Mouse (Mus musculus) kidney, adult 2 months (tissue): ENCODE measurements around the gene Gm11444. TPM values are rescaled to one million over a fixed set of nuclear protein-coding genes. Genes with fewer than 3 reads are reported as not detected.

Experiments
- DNase-seq: peaks from one replicate; pipeline ENCODE4 v3.0.0; 2021
- H3K27ac ChIP-seq: fragments of 200-500 bp; 2 replicates; pipeline ENCODE4 v1.5.1; 2012; ENCODE audit warnings: low read depth, low read length, control low read depth, inconsistent platforms; ENCODE audit not compliant: insufficient read depth
- H3K27me3 ChIP-seq: fragments of 200-500 bp; replicated peaks from 2 replicates; pipeline ENCODE4 v1.6.1; 2012; ENCODE audit warnings: mild to moderate bottlenecking, moderate library complexity, low read length, inconsistent platforms; ENCODE audit not compliant: control insufficient read depth, insufficient read depth
- H3K36me3 ChIP-seq: fragments of 200-500 bp; 2 replicates; pipeline ENCODE4 v1.6.1; 2012; ENCODE audit warnings: mild to moderate bottlenecking, moderate library complexity, low read length, inconsistent platforms; ENCODE audit not compliant: control insufficient read depth, insufficient read depth
- H3K4me1 ChIP-seq: fragments of 200-500 bp; 2 replicates; pipeline ENCODE4 v1.6.1; 2011; ENCODE audit warnings: low read length; ENCODE audit not compliant: control insufficient read depth, insufficient read depth
- H3K4me3 ChIP-seq: fragments of 200-500 bp; 2 replicates; pipeline ENCODE4 v1.5.1; 2011; ENCODE audit warnings: mild to moderate bottlenecking, low read depth, low read length, control low read depth; ENCODE audit not compliant: insufficient read depth
- CTCF ChIP-seq: fragments of 200-500 bp; conservative IDR thresholded peaks from 2 replicates; pipeline ENCODE4 v1.5.1; 2011; ENCODE audit warnings: low read depth, mild to moderate bottlenecking, control low read depth, low read length, moderate library complexity, mixed read lengths; ENCODE audit not compliant: insufficient read depth, insufficient read length
- POLR2A ChIP-seq: fragments of 200-500 bp; IDR thresholded peaks from one replicate; pipeline ENCODE4 v1.6.1; 2011; ENCODE audit warnings: low read depth, low read length, control low read depth
- WGBS: fragments of 180-500 bp; shearing (Covaris S2); methylation state at CpG from one replicate; pipeline ENCODE4 v1.1.7; 2018; 5-methylcytosine and 5-hydroxymethylcytosine counted together
- polyA plus RNA-seq: library from polyadenylated mRNA; depleted of rRNA; stranded (reverse); fragments of >200 nt; gene quantifications from 2 replicates; pipeline ENCODE4 v1.2.3, GENCODE M21; 2012

Gm11444 gene
- polyA plus RNA-seq, 1 experiment, result not detected

GRCm38 (mm10) chr11:85844144-85844965 lies 5.8 kb downstream of the Gm11444 start:
- Histone ChIP-seq H3K27ac (peak overlapping the region; percentile 76), H3K27me3 (no peaks in the 10 kb centered on the region), H3K4me3 (peak overlapping the region; percentile 77), H3K4me1 (peaks cover 33% of the 10 kb centered on the region; the same call in 1 of the 2 replicates), H3K36me3 (peaks cover 1% of the 10 kb centered on the region; the same call in 1 of the 2 replicates)
- 1% methylated on average over 54 of the region's 54 CpGs for WGBS
- TF ChIP-seq POLR2A (no peak), CTCF (peak; percentile 86)
- DNase-seq, result peak; percentile 92

GRCm38 (mm10) chr11:85843347-85843692 lies 6.8 kb downstream of the Gm11444 start:
- peak; percentile 50 for TF ChIP-seq POLR2A
- peak; percentile 75 for TF ChIP-seq CTCF
- Histone ChIP-seq H3K27ac (peak overlapping the region; percentile 59), H3K36me3 (peaks cover 1% of the 10 kb centered on the region; the same call in 1 of the 2 replicates), H3K4me1 (peaks cover 29% of the 10 kb centered on the region; the same call in 1 of the 2 replicates), H3K4me3 (peak overlapping the region; percentile 77; the same call in 1 of the 2 replicates), H3K27me3 (no peaks in the 10 kb centered on the region)
- WGBS, result 2% methylated on average over 18 of the region's 18 CpGs
- peak; percentile 85 for DNase-seq

- 17% methylated on average over 24 of the region's 24 CpGs for WGBS
- Histone ChIP-seq H3K4me1 (peaks cover 29% of the 10 kb centered on the region; the same call in 1 of the 2 replicates), H3K36me3 (peaks cover 2% of the 10 kb centered on the region; the same call in 1 of the 2 replicates), H3K27me3 (no peaks in the 10 kb centered on the region), H3K4me3 (peak overlapping the region; percentile 4; the same call in 1 of the 2 replicates), H3K27ac (peak overlapping the region; percentile 58)
- DNase-seq, result peak; percentile 35
- no peak for TF ChIP-seq POLR2A
- TF ChIP-seq CTCF, result no peak
These were observed 7.4 kb downstream of the Gm11444 start for GRCm38 (mm10) chr11:85842596-85843346.

- peaks cover 4% of the 10 kb centered on the region; the same call in 1 of the 2 replicates for H3K36me3 ChIP-seq
- peak; percentile 72 for DNase-seq
- 1% methylated on average over 32 of the region's 32 CpGs for WGBS
- H3K4me3 ChIP-seq, result no peak overlapping the region
- TF ChIP-seq POLR2A (no peak), CTCF (peak; percentile 59)
- H3K27ac ChIP-seq, result peak overlapping the region; percentile 58; the same call in 1 of the 2 replicates
- H3K4me1 ChIP-seq, result peaks cover 28% of the 10 kb centered on the region; the same call in 1 of the 2 replicates
- H3K27me3 ChIP-seq, result no peaks in the 10 kb centered on the region
These were observed 8.2 kb downstream of the Gm11444 start for GRCm38 (mm10) chr11:85841980-85842379.

GRCm38 (mm10) chr11:85841211-85841681 lies 8.9 kb downstream of the Gm11444 start:
- peak; percentile 31 for DNase-seq

GRCm38 (mm10) chr11:85840803-85841145 lies 9.4 kb downstream of the Gm11444 start:
- H3K27ac ChIP-seq, result peak overlapping the region; percentile 88
- H3K4me3 ChIP-seq, result peak overlapping the region; percentile 37; the same call in 1 of the 2 replicates
- WGBS, result 33% methylated on average over 21 of the region's 21 CpGs
- DNase-seq, result no peak
- peaks cover 16% of the 10 kb centered on the region; the same call in 1 of the 2 replicates for H3K4me1 ChIP-seq
- peaks cover 4% of the 10 kb centered on the region; the same call in 1 of the 2 replicates for H3K36me3 ChIP-seq
- TF ChIP-seq CTCF (no peak), POLR2A (no peak)
- no peaks in the 10 kb centered on the region for H3K27me3 ChIP-seq

More at GRCm38 (mm10) chr11:85841211-85841681, 8.9 kb downstream of the Gm11444 start:
- peaks cover 21% of the 10 kb centered on the region; the same call in 1 of the 2 replicates for H3K4me1 ChIP-seq
- H3K36me3 ChIP-seq, result peaks cover 4% of the 10 kb centered on the region; the same call in 1 of the 2 replicates
- WGBS, result 30% methylated on average over 8 of the region's 8 CpGs
- H3K27ac ChIP-seq, result peak overlapping the region; percentile 88
- TF ChIP-seq POLR2A (no peak), CTCF (no peak)
- peak overlapping the region; percentile 37; the same call in 1 of the 2 replicates for H3K4me3 ChIP-seq
- H3K27me3 ChIP-seq, result no peaks in the 10 kb centered on the region
